Mouse (Mus musculus): ENCODE data around the gene Grap2.

Gene Grap2

GRCm38 (mm10) chr15:80682343-80682742 is 109.9 kb downstream of the Grap2 start:
- no peak for DNase-seq (ENCODE audit: low read depth, low spot score)

- no peak for DNase-seq (ENCODE audit: low read depth, low spot score)
These were observed 110.8 kb downstream of the Grap2 start for GRCm38 (mm10) chr15:80683151-80683550.

GRCm38 (mm10) chr15:80683990-80684389 is 111.6 kb downstream of the Grap2 start:
- no peak for DNase-seq (ENCODE audit: low read depth, low spot score)

GRCm38 (mm10) chr15:80684786-80685602 is 112.6 kb downstream of the Grap2 start:
- DNase-seq (ENCODE audit: low read depth, low spot score), result no peak

- DNase-seq (ENCODE audit: low read depth, low spot score), result no peak
These were observed 113.2 kb downstream of the Grap2 start for GRCm38 (mm10) chr15:80685603-80685895.

GRCm38 (mm10) chr15:80688536-80688935 is 116.1 kb downstream of the Grap2 start:
- DNase-seq (ENCODE audit: low read depth, low spot score), result no peak

- no peak for DNase-seq (ENCODE audit: low read depth, low spot score)
These were observed 121.1 kb downstream of the Grap2 start for GRCm38 (mm10) chr15:80693492-80693891.

- DNase-seq (ENCODE audit: low read depth, low spot score), result no peak
These were observed 121.9 kb downstream of the Grap2 start for GRCm38 (mm10) chr15:80694125-80694910.

- DNase-seq (ENCODE audit: low read depth, low spot score), result no peak
These were observed 125.2 kb downstream of the Grap2 start for GRCm38 (mm10) chr15:80697564-80697963.

GRCm38 (mm10) chr15:80701481-80702257 is 129.3 kb downstream of the Grap2 start:
- no peak for DNase-seq (ENCODE audit: low read depth, low spot score)

Data from retina, adult 2 months (tissue).